Comparison of ENCODE assay signal across 18 mouse cellular contexts in genomic region chr1:133941158-133941860, GRCm38 (mm10). TPM values are rescaled to one million over a fixed set of nuclear protein-coding genes. Genes with fewer than 3 reads are reported as not detected.
DNase-seq lines count a peak whose midpoint lies in the region; ATAC-seq and TF ChIP-seq lines count a peak whose summit lies in the region.
"Had no signal": no experiment of that assay in that cellular context is flagged by ENCODE, and none has a peak within 500 bp of the region (broad histone marks: within the 10 kb centered on the region; RNA-seq: fewer than 3 reads in every experiment).

No protein-coding gene starts in this region.

- no peak overlapping the region for H3K27ac ChIP-seq in heart, embryonic 10.5 days
- no peak overlapping the region for H3K27ac ChIP-seq in embryonic facial prominence, embryonic 11.5 days (replicated peaks; ENCODE audit: low read depth, low read length)
- peak overlapping the region; percentile 22; the same call in 1 of the 2 replicates for H3K27ac ChIP-seq in limb, embryonic 13.5 days
- H3K27ac ChIP-seq in hindbrain, postnatal 0 days = no peak overlapping the region
- H3K27ac ChIP-seq: forebrain, embryonic 15.5 days; neural tube, embryonic 15.5 days had no signal

- no peaks in the 10 kb centered on the region for H3K27me3 ChIP-seq in heart, embryonic 10.5 days (ENCODE audit: insufficient read depth, poor library complexity, severe bottlenecking)
- no peaks in the 10 kb centered on the region for H3K27me3 ChIP-seq in C2C12 (ENCODE audit: control insufficient read depth, insufficient read depth, insufficient read length)
- H3K27me3 ChIP-seq in embryonic facial prominence, embryonic 11.5 days (ENCODE audit: control insufficient read depth, insufficient read depth, low read length) = no peaks in the 10 kb centered on the region
- peaks cover 3% of the 10 kb centered on the region; the same call in 1 of the 2 replicates for H3K27me3 ChIP-seq in limb, embryonic 13.5 days
- H3K27me3 ChIP-seq in hindbrain, postnatal 0 days (ENCODE audit: insufficient read depth, low read length) = no peaks in the 10 kb centered on the region
- H3K27me3 ChIP-seq: forebrain, embryonic 15.5 days; neural tube, embryonic 15.5 days had no signal

- 0 out of 2 replicates have a peak, but pooled peaks have one; percentile 44 for ATAC-seq in embryonic facial prominence, embryonic 11.5 days (replicated peaks; ENCODE audit: insufficient number of reproducible peaks, low FRiP score, low TSS enrichment, low read depth)
- ATAC-seq in limb, embryonic 13.5 days (ENCODE audit: low FRiP score, low read depth) = peak; percentile 84
- ATAC-seq in hindbrain, postnatal 0 days = no peak
- ATAC-seq: forebrain, embryonic 15.5 days had no signal

- DNase-seq in heart, adult 11 months = peak; percentile 89
- DNase-seq in heart, embryonic 10.5 days (ENCODE audit: low spot score) = no peak
- no peak for DNase-seq in embryonic facial prominence, embryonic 11.5 days (ENCODE audit: low spot score)
- no peak for DNase-seq in layer of hippocampus, adult 9-11 months
- no peak for DNase-seq in kidney, adult 18-20 months
- no peak for DNase-seq in hindbrain, postnatal 0 days (ENCODE audit: low spot score)
- DNase-seq: cerebellum, adult 18-20 months; gastrocnemius, postnatal 10 days; heart, postnatal 4 days; kidney, postnatal 25 days; liver; retina, postnatal 1 day; spleen, adult 18-20 months had no signal

- H3ac ChIP-seq in C2C12 (ENCODE audit: control insufficient read depth, insufficient read length, low read depth) = peak overlapping the region; percentile 50

- H3K4me1 ChIP-seq in heart, embryonic 10.5 days = peaks cover 10% of the 10 kb centered on the region
- H3K4me1 ChIP-seq in embryonic facial prominence, embryonic 11.5 days (ENCODE audit: control insufficient read depth, insufficient read depth, low read length) = no peaks in the 10 kb centered on the region
- peaks cover 17% of the 10 kb centered on the region for H3K4me1 ChIP-seq in limb, embryonic 13.5 days
- H3K4me1 ChIP-seq in hindbrain, postnatal 0 days (ENCODE audit: insufficient read depth, low read length) = no peaks in the 10 kb centered on the region
- H3K4me1 ChIP-seq: forebrain, embryonic 15.5 days; neural tube, embryonic 15.5 days had no signal

- no peak overlapping the region for H3K9ac ChIP-seq in embryonic facial prominence, embryonic 11.5 days (replicated peaks; ENCODE audit: low read length)
- no peak overlapping the region for H3K9ac ChIP-seq in limb, embryonic 13.5 days
- H3K9ac ChIP-seq in hindbrain, postnatal 0 days (replicated peaks; ENCODE audit: low read length) = no peak overlapping the region
- H3K9ac ChIP-seq: forebrain, embryonic 15.5 days; neural tube, embryonic 15.5 days had no signal

- no peak overlapping the region for H3K4me3 ChIP-seq in heart, embryonic 10.5 days
- H3K4me3 ChIP-seq in C2C12 (ENCODE audit: insufficient read depth, poor library complexity, severe bottlenecking) = no peak overlapping the region
- no peak overlapping the region for H3K4me3 ChIP-seq in embryonic facial prominence, embryonic 11.5 days (ENCODE audit: low read depth, low read length)
- H3K4me3 ChIP-seq in limb, embryonic 13.5 days = no peak overlapping the region
- no peak overlapping the region for H3K4me3 ChIP-seq in hindbrain, postnatal 0 days (ENCODE audit: low read length)
- H3K4me3 ChIP-seq: forebrain, embryonic 15.5 days; neural tube, embryonic 15.5 days had no signal

- 52% methylated on average over 11 of the region's 11 CpGs for whole genome bisulfite sequencing in heart, embryonic 10.5 days
- WGBS in embryonic facial prominence, embryonic 11.5 days = 54% methylated on average over 11 of the region's 11 CpGs
- WGBS in limb, embryonic 13.5 days = 7% methylated on average over 11 of the region's 11 CpGs
- 61% methylated on average over 11 of the region's 11 CpGs for WGBS in hindbrain, postnatal 0 days

- no peak overlapping the region for H3K4me2 ChIP-seq in embryonic facial prominence, embryonic 11.5 days (ENCODE audit: low read depth, low read length)
- peak overlapping the region; percentile 25 for H3K4me2 ChIP-seq in limb, embryonic 13.5 days (replicated peaks)
- H3K4me2 ChIP-seq in hindbrain, postnatal 0 days (ENCODE audit: low read depth, low read length) = no peak overlapping the region
- H3K4me2 ChIP-seq: forebrain, embryonic 15.5 days; heart, embryonic 11.5 days; neural tube, embryonic 15.5 days had no signal

- no peaks in the 10 kb centered on the region for H3K36me3 ChIP-seq in heart, embryonic 10.5 days
- no peaks in the 10 kb centered on the region for H3K36me3 ChIP-seq in C2C12 (ENCODE audit: control insufficient read depth, insufficient read depth)
- H3K36me3 ChIP-seq in embryonic facial prominence, embryonic 11.5 days (replicated peaks; ENCODE audit: control insufficient read depth, insufficient read depth, low read depth, low read length) = no peaks in the 10 kb centered on the region
- no peaks in the 10 kb centered on the region for H3K36me3 ChIP-seq in limb, embryonic 13.5 days
- H3K36me3 ChIP-seq in hindbrain, postnatal 0 days (ENCODE audit: insufficient read depth, low read length) = no peaks in the 10 kb centered on the region
- H3K36me3 ChIP-seq: forebrain, embryonic 15.5 days; neural tube, embryonic 15.5 days had no signal

- H3K9me3 ChIP-seq in heart, embryonic 10.5 days = no peaks in the 10 kb centered on the region
- no peaks in the 10 kb centered on the region for H3K9me3 ChIP-seq in embryonic facial prominence, embryonic 11.5 days (replicated peaks; ENCODE audit: control insufficient read depth, low read length)
- H3K9me3 ChIP-seq in limb, embryonic 13.5 days = peaks cover 16% of the 10 kb centered on the region
- no peaks in the 10 kb centered on the region for H3K9me3 ChIP-seq in hindbrain, postnatal 0 days (ENCODE audit: low read length)
- H3K9me3 ChIP-seq: forebrain, embryonic 15.5 days; neural tube, embryonic 15.5 days had no signal

- no peaks in the 10 kb centered on the region for H3K79me3 ChIP-seq in C2C12 (ENCODE audit: low read depth)

- no peaks in the 10 kb centered on the region for H3K79me2 ChIP-seq in C2C12 (ENCODE audit: control insufficient read depth, insufficient read depth)

- no peak for TF ChIP-seq CTCF in C2C12 (IDR thresholded peaks at IDR 0.05; ENCODE audit: control insufficient read depth, insufficient read depth, insufficient read length)
- no peak for TF ChIP-seq CTCF in hindbrain, postnatal 0 days (IDR thresholded peaks at IDR 0.05; ENCODE audit: low read depth)

TF ChIP-seq in C2C12, 6 proteins besides CTCF, POLR2A, EP300 and RAD21:
- TF ChIP-seq MYOD1 (IDR thresholded peaks at IDR 0.05; ENCODE audit: control insufficient read depth, insufficient read length, low read depth) (peak; percentile 82), MAX (IDR thresholded peaks at IDR 0.05) (peak; percentile 78), USF1 (IDR thresholded peaks at IDR 0.05; ENCODE audit: low read depth) (no peak), FOSL1 (IDR thresholded peaks at IDR 0.05; ENCODE audit: insufficient read depth, low read length, poor library complexity, severe bottlenecking) (no peak), MYOG (IDR thresholded peaks at IDR 0.05; ENCODE audit: control insufficient read depth, extremely low read depth, insufficient read length) (no peak), CEBPB (IDR thresholded peaks at IDR 0.05; ENCODE audit: low read depth) (no peak)

RNA-seq across cellular contexts. Expression of gene Prelp, which starts 20.1 kb away (rescaled TPM):
- polyA plus RNA-seq in heart, embryonic 10.5 days (2016; fragmentation: Nextera tagmentation; extraction: Ambion mirVana) = 0.16 and 0.31 TPM in 2 replicates
- 0.07 TPM for polyA plus RNA-seq in C2C12 (2012; fragmentation: generic; extraction: Trizol)
- polyA plus RNA-seq in embryonic facial prominence, embryonic 11.5 days (2014; fragmentation: Nextera tagmentation; extraction: Ambion mirVana) = 1.1 and 1.2 TPM in 2 replicates
- 9.9 and 10.6 TPM in 2 replicates for polyA plus RNA-seq in limb, embryonic 13.5 days (2015; fragmentation: Nextera tagmentation; extraction: Ambion mirVana)
- 6.1 and 9.1 TPM in 2 replicates for total RNA-seq in hindbrain, postnatal 0 days (2014; rRNA removed)
- polyA plus RNA-seq in hindbrain, postnatal 0 days (2015; fragmentation: Nextera tagmentation; extraction: Ambion mirVana) = 7.1 and 8.0 TPM in 2 replicates

RNA-seq across cellular contexts. Expression of gene Optc, which starts 33.5 kb away (rescaled TPM):
- polyA plus RNA-seq in heart, embryonic 10.5 days (2016; fragmentation: Nextera tagmentation; extraction: Ambion mirVana) = 0.16 and 0.69 TPM in 2 replicates
- polyA plus RNA-seq in C2C12 (2012; fragmentation: generic; extraction: Trizol) = 0.27 TPM
- 0.59 and 0.88 TPM in 2 replicates for polyA plus RNA-seq in embryonic facial prominence, embryonic 11.5 days (2014; fragmentation: Nextera tagmentation; extraction: Ambion mirVana)
- 0.74 and 0.81 TPM in 2 replicates for polyA plus RNA-seq in limb, embryonic 13.5 days (2015; fragmentation: Nextera tagmentation; extraction: Ambion mirVana)
- total RNA-seq in hindbrain, postnatal 0 days (2014; rRNA removed) = 8.5 and 10.4 TPM in 2 replicates
- 3.7 and 4.6 TPM in 2 replicates for polyA plus RNA-seq in hindbrain, postnatal 0 days (2015; fragmentation: Nextera tagmentation; extraction: Ambion mirVana)
